Mouse (Mus musculus) bone marrow macrophage, adult 2 months (primary cell): ENCODE data around the gene Agap3.

Experiments used
- CTCF ChIP-seq: IDR thresholded peaks from 2 replicates; pipeline ENCODE4 v1.5.1; 2012; ENCODE audit warnings: low read depth, mild to moderate bottlenecking, low read length, moderate library complexity
- POLR2A ChIP-seq: IDR thresholded peaks from 2 replicates; pipeline ENCODE4 v1.6.1; 2012; ENCODE audit warnings: mild to moderate bottlenecking, low read depth, low read length, borderline replicate concordance

GRCm38 (mm10) chr5:24492546-24493285 lies 40.7 kb downstream of the Agap3 start:
- TF ChIP-seq CTCF: no peak
- no peak for TF ChIP-seq POLR2A
